Mouse (Mus musculus): ENCODE results near the gene Gm20388. TPM values are rescaled to one million over a fixed set of nuclear protein-coding genes. Genes with fewer than 3 reads are reported as not detected.
"Not testable (repeated sequence)": the region's sequence is repeated elsewhere in the genome, so short reads cannot be mapped to it uniquely, and the experiment has no call there.

Gm20388 gene
- total RNA-seq, 2 experiments from 2014 or later, result 5.8 TPM; not detected in 1

- no peak for DNase-seq
These were observed 1386.7 kb downstream of the Gm20388 start for GRCm38 (mm10) chr8:121297299-121297698.

GRCm38 (mm10) chr8:121300066-121300465 is 1389.4 kb downstream of the Gm20388 start:
- DNase-seq, result no peak

- peak; percentile 47 for DNase-seq
These were observed 1390.1 kb downstream of the Gm20388 start for GRCm38 (mm10) chr8:121300501-121301411.

- peak; percentile 37 for DNase-seq
These were observed 1390.8 kb downstream of the Gm20388 start for GRCm38 (mm10) chr8:121301431-121301830.

- DNase-seq, result no peak
These were observed 1391.5 kb downstream of the Gm20388 start for GRCm38 (mm10) chr8:121301978-121302649.

- DNase-seq, result peak; percentile 72
These were observed 1397.1 kb downstream of the Gm20388 start for GRCm38 (mm10) chr8:121307723-121308122.

- peak; percentile 53 for DNase-seq
These were observed 1400.6 kb downstream of the Gm20388 start for GRCm38 (mm10) chr8:121310976-121311819.

- DNase-seq, result peak; percentile 42
These were observed 1402.8 kb downstream of the Gm20388 start for GRCm38 (mm10) chr8:121313458-121313857.

GRCm38 (mm10) chr8:121314036-121314435 is 1403.4 kb downstream of the Gm20388 start:
- no peak for DNase-seq

- peak; percentile 40 for DNase-seq
These were observed 1404.9 kb downstream of the Gm20388 start for GRCm38 (mm10) chr8:121315569-121315968.

- peak; percentile 60 for DNase-seq
These were observed 1405.4 kb downstream of the Gm20388 start for GRCm38 (mm10) chr8:121316009-121316408.

GRCm38 (mm10) chr8:121318756-121319155 is 1408.1 kb downstream of the Gm20388 start:
- not testable (repeated sequence) for DNase-seq

GRCm38 (mm10) chr8:121319491-121319890 is 1408.8 kb downstream of the Gm20388 start:
- no peak for DNase-seq

GRCm38 (mm10) chr8:121326164-121326910 is 1415.7 kb downstream of the Gm20388 start:
- DNase-seq, result no peak

- DNase-seq, result peak; percentile 69
These were observed 1421.8 kb downstream of the Gm20388 start for GRCm38 (mm10) chr8:121332436-121332835.

- DNase-seq, result peak; percentile 62
These were observed 1424.1 kb downstream of the Gm20388 start for GRCm38 (mm10) chr8:121334495-121335424.

GRCm38 (mm10) chr8:121335684-121336083 is 1425.0 kb downstream of the Gm20388 start:
- no peak for DNase-seq

- DNase-seq, result no peak
These were observed 1432.3 kb downstream of the Gm20388 start for GRCm38 (mm10) chr8:121342931-121343330.

GRCm38 (mm10) chr8:121344486-121344885 is 1433.8 kb downstream of the Gm20388 start:
- DNase-seq, result no peak

- DNase-seq, result no peak
These were observed 1435.5 kb downstream of the Gm20388 start for GRCm38 (mm10) chr8:121346175-121346574.

- DNase-seq, result peak; percentile 50
These were observed 1436.2 kb downstream of the Gm20388 start for GRCm38 (mm10) chr8:121346862-121347261.

Data from heart, postnatal 4 days (tissue).